Mouse (Mus musculus): ENCODE measurements around the gene Map7d2. TPM values are rescaled to one million over a fixed set of nuclear protein-coding genes. Genes with fewer than 3 reads are reported as not detected.

Map7d2 gene
- total RNA-seq, 2 experiments from 2014 or later, result 96.9 to 127 TPM

- intact Hi-C loops (cut with DNase I), result no loop called here
- no peak for TF ChIP-seq CTCF (IDR thresholded peaks at IDR 0.05)
- no peak overlapping the region for H3K4me3 ChIP-seq
- H3K27ac ChIP-seq, result no peak overlapping the region
- no peak for DNase-seq (ENCODE audit: extremely low spot score in 1 of 2, low spot score in 2 of 2)
These were observed 101.2 kb downstream of the Map7d2 start for GRCm38 (mm10) chrX:159515599-159515998.

- no peak overlapping the region for H3K4me3 ChIP-seq
- H3K27ac ChIP-seq, result no peak overlapping the region
- intact Hi-C loops (cut with DNase I), result no loop called here
- TF ChIP-seq CTCF (IDR thresholded peaks at IDR 0.05), result no peak
- no peak for DNase-seq (ENCODE audit: extremely low spot score in 1 of 2, low spot score in 2 of 2)
These were observed 107.4 kb downstream of the Map7d2 start for GRCm38 (mm10) chrX:159521780-159522179.

GRCm38 (mm10) chrX:159522651-159523050 is 108.3 kb downstream of the Map7d2 start:
- H3K4me3 ChIP-seq, result no peak overlapping the region
- TF ChIP-seq CTCF (IDR thresholded peaks at IDR 0.05), result no peak
- intact Hi-C loops (cut with DNase I), result no loop called here
- no peak overlapping the region for H3K27ac ChIP-seq
- no peak for DNase-seq (ENCODE audit: extremely low spot score in 1 of 2, low spot score in 2 of 2)

- intact Hi-C loops (cut with DNase I), result no loop called here
- Histone ChIP-seq H3K4me3 (no peak within 1 kb of the TSS), H3K27ac (no peak within 1 kb of the TSS)
- TF ChIP-seq CTCF (IDR thresholded peaks at IDR 0.05), result no peak
- no peak for DNase-seq (ENCODE audit: extremely low spot score in 1 of 2, low spot score in 2 of 2)
These were observed 112.0 kb downstream of the Map7d2 start, which contains the start of gene Bclaf3 for GRCm38 (mm10) chrX:159526388-159526787. Bclaf3 (plus strand) TSS chrX:159526688.

- DNase-seq (ENCODE audit: extremely low spot score in 1 of 2, low spot score in 2 of 2), result peak; percentile 92 to 94
- intact Hi-C loops (cut with DNase I), result loop anchor here (5.0 to 10.0 kb wide), 2 partner anchors 430 to 582 kb away; no protein-coding TSS in a partner anchor
- TF ChIP-seq CTCF (IDR thresholded peaks at IDR 0.05), result peak; percentile 91
- Histone ChIP-seq H3K4me3 (peak overlapping the region; percentile 67), H3K27ac (peak overlapping the region; percentile 73)
These were observed 118.0 kb downstream of the Map7d2 start for GRCm38 (mm10) chrX:159532427-159532810.

GRCm38 (mm10) chrX:159532811-159533462 is 118.6 kb downstream of the Map7d2 start:
- intact Hi-C loops (cut with DNase I), result loop anchor here (5.0 to 10.0 kb wide), 2 partner anchors 429 to 582 kb away; no protein-coding TSS in a partner anchor
- no peak for DNase-seq (ENCODE audit: extremely low spot score in 1 of 2, low spot score in 2 of 2)
- Histone ChIP-seq H3K27ac (peak overlapping the region; percentile 73), H3K4me3 (peak overlapping the region; percentile 67)
- no peak for TF ChIP-seq CTCF (IDR thresholded peaks at IDR 0.05)

- intact Hi-C loops (cut with DNase I), result no loop called here
- no peak overlapping the region for H3K27ac ChIP-seq
- H3K4me3 ChIP-seq, result no peak overlapping the region
- no peak for TF ChIP-seq CTCF (IDR thresholded peaks at IDR 0.05)
- no peak for DNase-seq (ENCODE audit: extremely low spot score in 1 of 2, low spot score in 2 of 2)
These were observed 127.6 kb downstream of the Map7d2 start for GRCm38 (mm10) chrX:159541936-159542335.

GRCm38 (mm10) chrX:159547093-159547492 is 132.7 kb downstream of the Map7d2 start:
- intact Hi-C loops (cut with DNase I), result no loop called here
- Histone ChIP-seq H3K4me3 (no peak overlapping the region), H3K27ac (no peak overlapping the region)
- TF ChIP-seq CTCF (IDR thresholded peaks at IDR 0.05), result no peak
- DNase-seq (ENCODE audit: extremely low spot score in 1 of 2, low spot score in 2 of 2), result no peak

Other genes with a start within 250 kb of the Map7d2 start
- gene Rps6ka3, start 204.3 kb upstream of the Map7d2 start, total RNA-seq (2021), result 10 to 100 TPM; 53.5 TPM
- 100 to 1,000 TPM; 126 to 127 TPM for gene Eif1ax, start 42.4 kb upstream of the Map7d2 start, total RNA-seq (2021)
- gene Bclaf3, start 112.1 kb downstream of the Map7d2 start, total RNA-seq (2021), result 10 to 100 TPM; 11.7 to 13.0 TPM
- gene Sh3kbp1, start 212.7 kb downstream of the Map7d2 start, total RNA-seq (2021), result 10 to 100 TPM; 57.5 to 61.3 TPM

All from left cerebral cortex, adult 2 months (tissue).